Mouse (Mus musculus) E14TG2a.4 (cell line): ENCODE data around the gene Srrm3.

Source experiments
- CTCF ChIP-seq: conservative IDR thresholded peaks from 2 replicates; pipeline ENCODE4 v1.5.1; 2014; ENCODE audit warnings: low read length
- NANOG ChIP-seq: IDR thresholded peaks from 2 replicates; pipeline ENCODE4 v1.6.1; 2014; ENCODE audit warnings: borderline replicate concordance, low read length, mixed read lengths
- POU5F1 ChIP-seq: IDR thresholded peaks from 2 replicates; pipeline ENCODE4 v1.6.1; 2014; ENCODE audit warnings: low read length, borderline replicate concordance

DNA sequence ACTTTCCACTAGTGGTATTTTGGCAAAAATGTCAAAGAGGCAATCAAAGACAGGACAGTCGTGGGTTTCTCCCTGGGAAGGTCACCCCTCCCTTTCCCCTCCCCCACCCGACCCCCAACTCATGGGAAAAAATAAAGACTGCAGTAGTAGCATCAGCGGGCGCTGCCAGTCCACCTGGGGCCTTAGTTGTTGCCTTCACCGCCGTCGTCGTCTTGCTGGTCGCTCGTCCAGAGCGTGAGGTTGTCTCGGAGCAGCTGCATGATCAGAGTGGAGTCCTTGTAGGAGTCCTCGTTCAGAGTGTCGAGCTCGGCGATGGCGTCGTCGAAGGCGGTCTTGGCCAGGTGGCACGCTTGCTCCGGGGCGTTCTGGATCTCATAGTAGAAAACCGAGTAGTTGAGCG lies 104.1 kb downstream of the Srrm3 start:
- no peak for TF ChIP-seq CTCF
- TF ChIP-seq POU5F1, result no peak
- no peak for TF ChIP-seq NANOG
